Mouse (Mus musculus) cerebellum, postnatal 25 days (tissue): ENCODE measurements around the gene Tmem132e.

Experiments
- DNase-seq, 2 experiments: peaks; one replicate each; pipeline ENCODE4 v3.0.0; 2021; ENCODE audit warnings: mixed read lengths in 2 of 2

Gene Tmem132e

GRCm38 (mm10) chr11:82388371-82389313, at the start of gene Tmem132e:
Gene Tmem132e, plus strand, starts transcription at chr11:82388900.
- DNase-seq, result peak; percentile 69 to 75

- DNase-seq, result peak; percentile 3 to 6
Measured at GRCm38 (mm10) chr11:82339921-82340401, 48.7 kb upstream of the Tmem132e start.

GRCm38 (mm10) chr11:82340416-82340815, 48.3 kb upstream of the Tmem132e start:
- no peak for DNase-seq

DNA sequence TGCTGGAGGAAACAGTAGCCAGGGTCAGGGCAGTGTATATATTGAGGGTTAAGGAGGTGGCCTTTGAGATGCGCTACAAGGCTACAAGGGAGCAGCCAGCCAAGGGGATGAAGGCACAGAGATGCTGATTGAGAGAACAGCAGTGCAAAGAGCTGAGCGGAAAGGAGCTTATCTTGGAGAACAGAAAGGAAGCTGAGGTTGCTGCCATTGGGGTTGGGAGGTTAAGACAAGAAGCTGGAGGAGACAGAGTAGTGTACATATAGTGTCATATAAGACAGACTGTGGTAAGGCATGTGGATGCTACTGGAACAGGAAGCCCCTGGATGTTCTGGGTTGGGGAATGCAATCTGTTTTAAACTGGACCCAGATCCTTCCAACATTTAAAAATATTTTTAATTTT, 47.8 kb upstream of the Tmem132e start:
- DNase-seq, result no peak

GRCm38 (mm10) chr11:82351039-82351438, 37.7 kb upstream of the Tmem132e start:
- DNase-seq, result no peak

GRCm38 (mm10) chr11:82370151-82370550, 18.5 kb upstream of the Tmem132e start:
- no peak for DNase-seq

- DNase-seq, result no peak
Measured at GRCm38 (mm10) chr11:82371577-82371976, 17.1 kb upstream of the Tmem132e start.

GRCm38 (mm10) chr11:82380606-82381202, 8.0 kb upstream of the Tmem132e start:
- no peak for DNase-seq

DNA sequence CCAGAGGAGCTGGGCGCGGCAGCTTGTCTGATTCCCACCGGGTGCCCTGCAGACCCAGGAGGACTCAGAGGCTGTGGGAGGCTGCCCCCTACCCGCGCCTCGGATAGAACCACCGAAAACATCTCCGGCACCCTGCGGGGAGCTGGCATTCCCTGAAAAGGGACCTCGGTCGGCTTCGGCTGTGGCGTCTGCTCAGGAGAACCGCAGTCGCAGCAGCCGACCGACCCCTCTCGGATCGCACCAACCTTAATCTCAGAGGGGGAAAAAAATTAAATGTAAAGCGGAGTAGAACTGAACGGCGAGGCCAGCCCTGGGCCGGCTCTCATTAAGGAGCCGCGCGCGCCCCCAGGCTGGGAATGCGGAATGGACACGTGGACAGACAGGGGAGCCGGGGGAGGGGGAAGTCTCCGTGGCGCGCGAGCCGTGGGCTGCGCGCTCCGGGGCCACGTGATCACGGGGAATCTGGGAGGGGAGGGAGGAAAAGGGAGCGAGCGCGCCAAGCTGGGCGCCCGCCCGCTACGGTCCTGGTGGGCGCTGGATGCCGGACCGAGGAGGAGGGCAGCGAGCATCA, 1.6 kb upstream of the Tmem132e start:
- peak; percentile 82 to 89 for DNase-seq

DNA sequence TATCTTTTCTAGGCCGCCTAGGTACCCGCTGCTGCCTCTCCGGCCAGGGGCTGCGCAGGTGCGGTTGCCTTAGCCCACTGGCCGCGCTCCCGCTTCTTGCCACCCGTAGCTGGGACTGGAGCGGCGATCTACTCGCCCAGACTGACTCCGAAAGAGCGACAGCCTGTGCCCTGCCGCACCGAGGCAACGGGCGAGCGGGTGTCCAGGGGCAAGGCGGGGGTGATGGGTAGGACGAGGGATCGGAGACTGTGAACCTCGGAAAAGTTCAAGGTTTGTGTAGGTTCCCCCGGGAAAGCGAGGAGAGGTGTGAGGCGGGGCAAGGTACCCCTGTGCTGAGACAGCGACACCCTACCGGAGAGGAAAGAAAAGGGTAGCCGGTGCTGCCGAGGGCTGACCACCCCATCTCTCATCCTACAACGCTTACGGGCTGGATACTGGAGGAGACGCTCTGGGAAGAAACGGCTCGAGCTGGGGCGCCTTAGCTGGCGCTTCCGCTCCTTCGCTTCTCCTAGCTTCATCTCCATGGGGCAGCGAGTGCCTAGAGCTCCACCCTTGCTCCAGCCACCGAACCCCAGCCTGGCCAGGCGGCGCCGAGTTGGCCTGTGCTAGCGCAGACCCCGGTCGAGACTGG, 874 bp upstream of the Tmem132e start:
- peak; percentile 68 to 71 for DNase-seq

- DNase-seq, result peak; percentile 65 to 69
Measured at GRCm38 (mm10) chr11:82389396-82390291, 944 bp downstream of the Tmem132e start.

DNA sequence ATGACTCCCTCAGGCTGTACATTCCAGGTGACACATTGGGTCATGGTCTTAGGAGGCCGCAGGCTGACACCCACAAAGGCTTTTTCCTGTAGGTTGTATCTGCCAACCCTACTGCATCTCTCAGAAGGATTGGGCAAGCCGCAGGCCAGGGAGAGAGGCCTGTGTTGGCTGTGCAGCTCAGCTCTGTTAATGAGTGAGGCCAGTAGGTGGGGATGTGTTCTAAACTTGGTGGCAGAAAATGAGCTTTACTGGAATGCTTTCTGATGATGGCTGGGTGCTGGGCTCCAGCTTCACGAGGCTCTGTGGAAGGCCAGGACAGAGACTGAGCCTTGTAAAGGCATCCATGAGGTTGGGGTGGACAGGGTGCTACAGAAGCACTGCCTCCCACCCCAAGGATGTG, 3.6 kb downstream of the Tmem132e start:
- DNase-seq, result peak; percentile 58 to 68

GRCm38 (mm10) chr11:82399621-82400020, 10.9 kb downstream of the Tmem132e start:
- DNase-seq, result peak; percentile 44 to 70

DNA sequence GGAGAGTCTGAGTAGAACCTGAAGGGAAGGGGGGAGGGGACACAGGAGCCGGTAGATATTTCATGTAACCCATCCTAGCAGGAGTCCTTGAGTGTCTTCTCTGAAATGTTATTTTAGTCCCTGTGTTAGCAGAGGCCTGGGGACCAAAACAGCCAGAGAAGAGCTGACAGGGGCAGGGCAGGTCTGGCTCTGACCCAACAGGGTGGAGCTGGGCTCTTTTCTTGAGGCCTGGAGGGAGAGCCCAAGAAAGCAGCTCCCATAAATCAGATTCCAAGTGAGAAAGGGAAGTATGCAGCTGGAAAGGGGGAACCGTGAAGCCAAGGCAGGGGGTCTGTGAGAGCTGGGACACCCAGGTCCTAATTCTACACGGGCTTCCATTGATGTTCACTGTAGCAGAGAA, 16.9 kb downstream of the Tmem132e start:
- no peak for DNase-seq

- DNase-seq, result no peak
Measured at GRCm38 (mm10) chr11:82406358-82407221, 17.9 kb downstream of the Tmem132e start.

DNA sequence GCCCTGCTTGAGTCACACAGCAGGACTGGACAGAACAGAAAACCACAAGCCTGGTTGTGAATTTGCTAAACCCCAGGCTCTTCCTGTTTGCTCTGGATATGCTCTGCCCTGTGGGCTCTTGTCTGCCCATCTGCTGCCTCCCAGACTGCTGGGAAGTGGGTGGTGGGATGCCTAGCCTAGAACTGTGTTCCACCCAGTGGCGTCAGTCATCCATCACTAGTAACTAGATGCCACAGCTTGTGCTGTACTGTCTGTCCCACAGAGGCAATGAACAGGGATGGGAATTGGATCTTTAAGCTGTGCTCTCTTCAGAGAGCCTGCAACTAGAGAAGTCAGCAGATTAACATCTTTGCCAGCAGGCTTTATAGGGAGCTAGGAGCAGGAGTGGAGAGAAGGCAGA, 23.8 kb downstream of the Tmem132e start:
- no peak for DNase-seq

DNA sequence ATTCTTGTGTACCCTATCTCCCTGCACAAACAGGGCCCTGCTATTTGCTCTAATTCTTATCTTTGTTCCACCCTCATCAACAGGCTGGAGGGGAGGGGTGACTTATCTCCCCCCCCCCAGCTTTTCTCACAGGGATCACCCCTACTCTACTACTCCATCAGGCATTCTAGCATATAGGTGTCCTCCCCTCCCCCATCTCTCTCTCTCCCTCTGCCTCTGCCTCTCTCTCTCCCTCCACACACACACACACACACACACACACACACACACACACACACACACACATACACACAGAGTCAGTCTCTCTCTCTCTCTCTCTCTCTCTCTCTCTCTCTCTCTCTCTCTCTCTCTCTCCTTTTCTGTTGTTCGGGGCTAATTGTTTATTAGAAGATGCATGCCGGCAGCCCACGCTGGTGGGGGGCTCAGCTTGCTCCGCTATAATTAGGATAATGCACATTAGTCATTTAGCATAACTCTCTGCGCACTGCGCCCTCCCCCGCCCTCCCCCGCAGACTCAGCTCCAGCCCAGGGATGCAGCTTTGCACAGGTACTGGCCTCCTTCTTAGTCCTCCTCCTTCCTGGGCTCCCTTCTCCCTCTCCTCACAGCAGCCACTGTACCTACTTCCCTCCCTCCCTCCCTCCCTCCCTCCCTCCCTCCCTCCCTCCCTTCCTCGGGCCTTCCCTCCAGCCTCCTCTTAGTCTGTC, 29.8 kb downstream of the Tmem132e start:
- DNase-seq, result no peak

GRCm38 (mm10) chr11:82421909-82422308, 33.2 kb downstream of the Tmem132e start:
- no peak for DNase-seq

DNA sequence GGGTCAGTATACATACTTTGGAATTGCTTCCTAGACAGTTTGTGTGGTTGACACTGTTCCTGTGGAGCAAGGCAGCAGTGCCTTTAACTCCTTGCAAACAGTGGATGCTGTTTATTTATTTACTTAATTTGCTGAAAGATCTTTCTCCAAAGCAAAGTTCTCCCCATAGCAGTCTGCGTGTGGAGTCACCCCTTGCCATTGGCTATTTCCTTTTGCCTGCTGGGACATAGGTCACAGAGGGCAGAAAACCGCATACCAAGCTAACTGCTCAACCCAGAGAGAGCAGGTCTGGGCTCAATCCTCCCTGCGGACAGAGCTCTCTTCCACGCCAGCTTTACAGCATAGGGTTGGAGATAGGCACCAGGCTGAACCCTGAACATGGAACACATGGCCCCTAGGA, 34.8 kb downstream of the Tmem132e start:
- no peak for DNase-seq

DNA sequence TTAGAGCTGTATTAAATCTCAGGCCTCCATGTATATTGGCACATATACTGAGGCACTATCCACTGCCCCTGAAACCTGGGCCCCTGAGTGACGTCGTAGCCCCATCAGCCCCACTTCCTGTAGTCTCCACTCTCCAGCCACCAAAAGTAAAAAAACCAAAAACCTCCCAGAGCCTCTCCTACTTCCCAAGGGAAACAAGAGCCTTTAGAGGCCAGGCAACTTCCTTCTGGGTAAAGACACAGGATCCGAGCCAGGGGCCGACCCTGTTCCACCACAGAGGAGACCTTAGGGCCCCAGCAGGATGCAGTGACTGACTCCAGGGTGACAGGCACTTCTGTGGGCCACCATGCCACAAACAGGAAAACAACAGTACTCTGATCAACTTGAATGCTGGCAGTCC, 40.1 kb downstream of the Tmem132e start:
- no peak for DNase-seq
